Mouse (Mus musculus) forebrain, embryonic 14.5 days (tissue): ENCODE measurements around the gene Tubg2. TPM values are rescaled to one million over a fixed set of nuclear protein-coding genes. Genes with fewer than 3 reads are reported as not detected.

Experiments
- ATAC-seq: fragments of 200-750 bp; cut with Nextera tagmentation; 2 replicates; pipeline ENCODE4 v1.8.0; 2017; ENCODE audit warnings: mild to moderate bottlenecking, moderate library complexity
- DNase-seq: peaks from one replicate; pipeline ENCODE4 v3.0.0-alpha.2; 2015; ENCODE audit warnings: low spot score
- H3K27ac ChIP-seq: fragments of 300-500 bp; sonication (generic); 2 replicates; pipeline ENCODE4 v1.5.1; 2014; ENCODE audit warnings: low read depth, mild to moderate bottlenecking, control low read depth, low read length, moderate library complexity
- H3K27me3 ChIP-seq: fragments of 300-500 bp; sonication (generic); replicated peaks from 2 replicates; pipeline ENCODE4 v1.6.1; 2014; ENCODE audit warnings: low read length, control low read depth, mixed read lengths; ENCODE audit not compliant: control insufficient read depth, insufficient read depth
- H3K36me3 ChIP-seq: fragments of 300-500 bp; sonication (generic); 2 replicates; pipeline ENCODE4 v1.6.1; 2014; ENCODE audit warnings: low read length, control low read depth; ENCODE audit not compliant: control insufficient read depth, insufficient read depth
- H3K4me1 ChIP-seq: fragments of 300-500 bp; sonication (generic); 2 replicates; pipeline ENCODE4 v1.6.1; 2014; ENCODE audit warnings: antibody characterized with exemption, low read length, control low read depth; ENCODE audit not compliant: control insufficient read depth, insufficient read depth
- H3K4me2 ChIP-seq: fragments of 300-500 bp; sonication (generic); 2 replicates; pipeline ENCODE4 v1.6.1; 2014; ENCODE audit warnings: mild to moderate bottlenecking, control low read depth, low read length
- H3K4me3 ChIP-seq: fragments of 300-500 bp; sonication (generic); 2 replicates; pipeline ENCODE4 v1.5.1; 2014; ENCODE audit warnings: low read depth, low read length, control low read depth
- H3K9ac ChIP-seq: fragments of 300-500 bp; sonication (generic); 2 replicates; pipeline ENCODE4 v1.6.1; 2014; ENCODE audit warnings: mild to moderate bottlenecking, low read length, control low read depth, moderate library complexity
- H3K9me3 ChIP-seq: fragments of 300-500 bp; sonication (generic); replicated peaks from 2 replicates; pipeline ENCODE4 v1.6.1; 2016; ENCODE audit warnings: low read length, control low read depth, mixed read lengths; ENCODE audit not compliant: control insufficient read depth
- WGBS: fragments of 180-500 bp; shearing (Covaris S2); extraction: QIAGEN DNeasy Blood & Tissue Kit; methylation state at CpG from one replicate; pipeline ENCODE4 v1.1.7; 2014; 5-methylcytosine and 5-hydroxymethylcytosine counted together
- polyA plus RNA-seq: library from polyadenylated mRNA; unstranded; fragments of >200 nt; fragmentation: Nextera tagmentation; extraction: Ambion mirVana; gene quantifications from 2 replicates; pipeline ENCODE4 v1.2.1, GENCODE M21; 2014

Gene Tubg2
- polyA plus RNA-seq, 1 experiment from 2014 or later = 27.4 TPM

- Histone ChIP-seq H3K4me2 (peak overlapping the region; percentile 54; the same call in 1 of the 2 replicates), H3K9ac (no peak overlapping the region), H3K4me1 (peaks cover 22% of the 10 kb centered on the region), H3K27me3 (peaks cover 51% of the 10 kb centered on the region), H3K36me3 (no peaks in the 10 kb centered on the region), H3K4me3 (peak overlapping the region; percentile 28; the same call in 1 of the 2 replicates), H3K9me3 (no peaks in the 10 kb centered on the region), H3K27ac (no peak overlapping the region)
- ATAC-seq (no peak), DNase-seq (peak; percentile 69)
- WGBS = 23% methylated on average over 22 of the region's 22 CpGs
Observed at GRCm38 (mm10) chr11:101176933-101177773, 21.4 kb downstream of the Tubg2 start.

- Histone ChIP-seq H3K4me3 (no peak overlapping the region), H3K9me3 (no peaks in the 10 kb centered on the region), H3K4me2 (no peak overlapping the region), H3K9ac (no peak overlapping the region), H3K27ac (no peak overlapping the region), H3K36me3 (no peaks in the 10 kb centered on the region), H3K27me3 (peaks cover 49% of the 10 kb centered on the region), H3K4me1 (peaks cover 14% of the 10 kb centered on the region)
- DNase-seq (no peak), ATAC-seq (no peak)
- 52% methylated on average over 36 of the region's 36 CpGs for WGBS
Observed at GRCm38 (mm10) chr11:101178061-101179058, 22.7 kb downstream of the Tubg2 start.

DNA sequence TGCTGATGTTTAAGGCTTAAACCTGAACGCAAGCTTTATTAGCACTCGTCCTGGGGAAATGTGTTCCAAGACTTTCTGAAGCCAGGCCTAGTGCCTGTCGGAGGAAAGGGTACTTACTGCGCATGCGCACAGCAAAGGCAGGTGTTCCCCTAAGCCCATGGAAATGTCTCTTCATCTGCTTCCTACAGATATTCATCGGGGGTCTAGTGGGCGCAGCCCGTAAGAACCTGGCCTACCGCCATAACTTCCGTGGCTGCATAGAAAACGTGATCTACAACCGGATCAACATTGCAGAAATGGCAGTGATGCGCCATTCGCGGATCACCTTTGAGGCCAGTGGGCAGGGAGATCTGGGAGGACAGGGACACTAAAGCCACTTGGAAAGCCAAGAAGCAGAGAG is 23.6 kb downstream of the Tubg2 start:
- ATAC-seq (no peak), DNase-seq (no peak)
- H3K4me3 ChIP-seq = no peak overlapping the region
- H3K9ac ChIP-seq = no peak overlapping the region
- H3K36me3 ChIP-seq = no peaks in the 10 kb centered on the region
- no peaks in the 10 kb centered on the region for H3K9me3 ChIP-seq
- WGBS = 83% methylated on average over 15 of the region's 15 CpGs
- H3K27me3 ChIP-seq = peaks cover 41% of the 10 kb centered on the region
- no peak overlapping the region for H3K27ac ChIP-seq
- H3K4me1 ChIP-seq = peaks cover 5% of the 10 kb centered on the region; the same call in 1 of the 2 replicates
- no peak overlapping the region for H3K4me2 ChIP-seq

- no peaks in the 10 kb centered on the region for H3K9me3 ChIP-seq
- H3K4me3 ChIP-seq = no peak overlapping the region
- no peak for DNase-seq
- peaks cover 32% of the 10 kb centered on the region for H3K27me3 ChIP-seq
- no peak overlapping the region for H3K27ac ChIP-seq
- 69% methylated on average over 17 of the region's 17 CpGs for WGBS
- 0 out of 2 replicates have a peak, but pooled peaks cover 3% of the 10 kb centered on the region for H3K4me1 ChIP-seq
- ATAC-seq = no peak
- no peak overlapping the region for H3K4me2 ChIP-seq
- no peak overlapping the region for H3K9ac ChIP-seq
- H3K36me3 ChIP-seq = no peaks in the 10 kb centered on the region
Observed at GRCm38 (mm10) chr11:101180261-101180660, 24.6 kb downstream of the Tubg2 start.

- peaks cover 32% of the 10 kb centered on the region for H3K27me3 ChIP-seq
- no peak overlapping the region for H3K9ac ChIP-seq
- no peaks in the 10 kb centered on the region for H3K9me3 ChIP-seq
- 47% methylated on average over 10 of the region's 10 CpGs for WGBS
- 0 out of 2 replicates have a peak, but pooled peaks cover 3% of the 10 kb centered on the region for H3K4me1 ChIP-seq
- no peaks in the 10 kb centered on the region for H3K36me3 ChIP-seq
- no peak overlapping the region for H3K4me3 ChIP-seq
- DNase-seq (peak; percentile 81), ATAC-seq (no peak)
- H3K4me2 ChIP-seq = no peak overlapping the region
- H3K27ac ChIP-seq = no peak overlapping the region
Observed at GRCm38 (mm10) chr11:101180846-101181740, 25.4 kb downstream of the Tubg2 start.

- ATAC-seq (no peak), DNase-seq (no peak)
- Histone ChIP-seq H3K4me3 (no peak overlapping the region), H3K9ac (no peak overlapping the region), H3K36me3 (no peaks in the 10 kb centered on the region), H3K27ac (no peak overlapping the region), H3K27me3 (peaks cover 24% of the 10 kb centered on the region), H3K4me2 (no peak overlapping the region), H3K9me3 (no peaks in the 10 kb centered on the region), H3K4me1 (0 out of 2 replicates have a peak, but pooled peaks cover 2% of the 10 kb centered on the region)
- WGBS = 93% methylated on average over 11 of the region's 11 CpGs
Observed at GRCm38 (mm10) chr11:101181961-101182360, 26.3 kb downstream of the Tubg2 start.

DNA sequence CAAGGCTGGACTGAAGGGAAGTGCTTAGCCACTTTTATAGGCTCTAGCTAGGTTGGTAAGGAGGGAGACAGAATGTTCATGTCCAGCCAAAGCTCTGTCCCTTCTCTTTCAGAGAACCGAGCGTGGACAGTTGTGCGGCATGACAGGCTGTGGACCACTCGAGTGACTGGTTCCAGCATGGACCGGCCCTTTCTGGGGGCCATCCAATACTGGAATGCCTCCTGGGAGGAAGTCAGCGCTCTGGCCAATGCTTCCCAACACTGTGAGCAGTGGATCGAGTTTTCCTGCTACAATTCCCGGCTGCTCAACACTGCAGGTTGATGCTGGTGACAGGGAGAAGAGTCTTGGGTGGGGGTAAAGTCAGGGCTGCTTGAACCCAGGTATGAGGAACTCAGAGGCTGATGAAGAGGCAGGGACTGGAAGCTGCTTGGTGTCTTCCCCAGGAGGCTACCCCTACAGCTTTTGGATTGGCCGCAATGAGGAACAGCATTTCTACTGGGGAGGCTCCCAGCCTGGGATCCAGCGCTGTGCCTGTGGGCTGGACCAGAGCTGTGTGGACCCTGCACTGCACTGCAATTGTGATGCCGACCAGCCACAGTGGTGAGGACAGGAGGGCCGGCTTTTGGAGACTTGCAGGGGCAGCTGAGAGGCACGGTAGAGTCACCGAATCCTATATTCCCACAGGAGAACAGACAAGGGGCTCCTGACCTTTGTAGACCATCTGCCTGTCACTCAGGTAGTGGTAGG is 27.2 kb downstream of the Tubg2 start:
- no peak overlapping the region for H3K27ac ChIP-seq
- no peak overlapping the region for H3K4me3 ChIP-seq
- DNase-seq = no peak
- no peaks in the 10 kb centered on the region for H3K36me3 ChIP-seq
- no peak for ATAC-seq
- H3K4me1 ChIP-seq = no peaks in the 10 kb centered on the region
- H3K9me3 ChIP-seq = no peaks in the 10 kb centered on the region
- 82% methylated on average over 14 of the region's 14 CpGs for WGBS
- H3K27me3 ChIP-seq = peaks cover 14% of the 10 kb centered on the region
- H3K4me2 ChIP-seq = no peak overlapping the region
- 0 out of 2 replicates have a peak overlapping the region, but pooled peaks have one; percentile 17 for H3K9ac ChIP-seq
